In genomic region chr9:13442012-13442735, GRCm38 (mm10) we compare ENCODE assay signal across 11 mouse cellular contexts. TPM values are rescaled to one million over a fixed set of nuclear protein-coding genes. Genes with fewer than 3 reads are reported as not detected.
A peak's percentile ranks its signal among the peaks of the same experiment; 100 is the strongest.
DNase-seq lines count a peak whose midpoint lies in the region; ATAC-seq lines count a peak whose summit lies in the region.
"Had no signal": no experiment of that assay in that cellular context is flagged by ENCODE, and none has a peak within 500 bp of the region (broad histone marks: within the 10 kb centered on the region; RNA-seq: fewer than 3 reads in every experiment).

No protein-coding gene starts in this region.

- peak overlapping the region; percentile 81 for H3K4me3 ChIP-seq in megakaryocyte, embryonic 14.5 days (replicated peaks)
- no peak overlapping the region for H3K4me3 ChIP-seq in intestine, embryonic 15.5 days (replicated peaks)
- H3K4me3 ChIP-seq in stomach, embryonic 16.5 days (replicated peaks; ENCODE audit: low read length) = no peak overlapping the region
- no peak overlapping the region for H3K4me3 ChIP-seq in forebrain, embryonic 10.5 days
- H3K4me3 ChIP-seq: hindbrain, embryonic 15.5 days had no signal

- H3K4me1 ChIP-seq in megakaryocyte, embryonic 14.5 days = peaks cover 53% of the 10 kb centered on the region
- no peaks in the 10 kb centered on the region for H3K4me1 ChIP-seq in intestine, embryonic 15.5 days (replicated peaks)
- peaks cover 8% of the 10 kb centered on the region; the same call in 1 of the 2 replicates for H3K4me1 ChIP-seq in stomach, embryonic 16.5 days (ENCODE audit: control insufficient read depth, insufficient read depth, low read length)
- 0 out of 2 replicates have a peak, but pooled peaks cover 5% of the 10 kb centered on the region for H3K4me1 ChIP-seq in forebrain, embryonic 10.5 days
- H3K4me1 ChIP-seq: hindbrain, embryonic 15.5 days had no signal

- H3K36me3 ChIP-seq in megakaryocyte, embryonic 14.5 days (replicated peaks; ENCODE audit: low read length) = no peaks in the 10 kb centered on the region
- no peaks in the 10 kb centered on the region for H3K36me3 ChIP-seq in intestine, embryonic 15.5 days
- H3K36me3 ChIP-seq in stomach, embryonic 16.5 days (ENCODE audit: control insufficient read depth, insufficient read depth, low read length) = no peaks in the 10 kb centered on the region
- peaks cover 4% of the 10 kb centered on the region; the same call in 1 of the 2 replicates for H3K36me3 ChIP-seq in forebrain, embryonic 10.5 days (replicated peaks)
- H3K36me3 ChIP-seq: hindbrain, embryonic 15.5 days had no signal

- no peak for DNase-seq in forebrain, embryonic 10.5 days (ENCODE audit: extremely low spot score, low spot score)
- DNase-seq in frontal cortex, postnatal 36 days (ENCODE audit: low spot score in 2 of 2) = no peak
- DNase-seq: cerebellum, adult 8-10 months; right cerebral cortex, postnatal 14 days had no signal

- no peak overlapping the region for H3K4me2 ChIP-seq in intestine, embryonic 15.5 days (replicated peaks)
- no peak overlapping the region; the same call in 1 of the 2 replicates for H3K4me2 ChIP-seq in stomach, embryonic 16.5 days (ENCODE audit: low read depth, low read length)
- H3K4me2 ChIP-seq: hindbrain, embryonic 15.5 days had no signal

- H3K27me3 ChIP-seq in megakaryocyte, embryonic 14.5 days (replicated peaks) = peaks cover 16% of the 10 kb centered on the region
- no peaks in the 10 kb centered on the region for H3K27me3 ChIP-seq in intestine, embryonic 15.5 days (replicated peaks)
- H3K27me3 ChIP-seq in stomach, embryonic 16.5 days (ENCODE audit: control insufficient read depth, insufficient read depth, low read length) = no peaks in the 10 kb centered on the region
- no peaks in the 10 kb centered on the region for H3K27me3 ChIP-seq in forebrain, embryonic 10.5 days (ENCODE audit: poor library complexity, severe bottlenecking)
- H3K27me3 ChIP-seq: hindbrain, embryonic 15.5 days had no signal

- no peak overlapping the region for H3K27ac ChIP-seq in intestine, embryonic 15.5 days
- H3K27ac ChIP-seq in stomach, embryonic 16.5 days (ENCODE audit: low read length) = peak overlapping the region; percentile 72; the same call in 1 of the 2 replicates
- no peak overlapping the region for H3K27ac ChIP-seq in forebrain, embryonic 10.5 days
- H3K27ac ChIP-seq: hindbrain, embryonic 15.5 days had no signal

- no peak for ATAC-seq in megakaryocyte, adult 5-6 weeks (ENCODE audit: poor library complexity, severe bottlenecking)
- peak; percentile 61 for ATAC-seq in common myeloid progenitor, adult 5-6 weeks (replicated peaks; ENCODE audit: low read depth, poor library complexity, severe bottlenecking)
- peak; percentile 93 for ATAC-seq in intestine, embryonic 15.5 days
- peak; percentile 91 for ATAC-seq in stomach, embryonic 16.5 days (ENCODE audit: insufficient read depth, low FRiP score)

- H3K9ac ChIP-seq in intestine, embryonic 15.5 days = no peak overlapping the region
- no peak overlapping the region for H3K9ac ChIP-seq in stomach, embryonic 16.5 days (ENCODE audit: low read length)
- H3K9ac ChIP-seq: hindbrain, embryonic 15.5 days had no signal

- 63% methylated on average over 13 of the region's 13 CpGs for WGBS in intestine, embryonic 15.5 days
- WGBS in stomach, embryonic 16.5 days = 52% methylated on average over 13 of the region's 13 CpGs
- 90% methylated on average over 13 of the region's 13 CpGs for WGBS in forebrain, embryonic 10.5 days

- peaks cover 7% of the 10 kb centered on the region for H3K9me3 ChIP-seq in megakaryocyte, embryonic 14.5 days
- H3K9me3 ChIP-seq in intestine, embryonic 15.5 days = no peaks in the 10 kb centered on the region
- H3K9me3 ChIP-seq in stomach, embryonic 16.5 days (replicated peaks; ENCODE audit: control insufficient read depth, low read length) = peaks cover 4% of the 10 kb centered on the region; the same call in 1 of the 2 replicates
- H3K9me3 ChIP-seq in forebrain, embryonic 10.5 days = peaks cover 5% of the 10 kb centered on the region
- H3K9me3 ChIP-seq: hindbrain, embryonic 15.5 days had no signal

RNA-seq across cellular contexts. Expression of gene Gm17571, which starts 4.4 kb away (rescaled TPM):
- not detected in 2 replicates for polyA plus RNA-seq in megakaryocyte, embryonic 14.5 days (2012; ENCODE audit: insufficient read depth, low replicate concordance)
- not detected in 2 replicates for total RNA-seq in megakaryocyte, adult 5-6 weeks (2015)
- total RNA-seq in megakaryocyte, adult 5-6 weeks (2017) = not detected in 2 replicates
- not detected in 2 replicates for total RNA-seq in common myeloid progenitor, adult 5-6 weeks (2017)
- polyA plus RNA-seq in intestine, embryonic 15.5 days (2015; fragmentation: Nextera tagmentation; extraction: Ambion mirVana) = not detected in 2 replicates
- not detected in 2 replicates for polyA plus RNA-seq in stomach, embryonic 16.5 days (2015; fragmentation: Nextera tagmentation; extraction: Ambion mirVana)
- not detected in 2 replicates for polyA plus RNA-seq in forebrain, embryonic 10.5 days (2016; fragmentation: Nextera tagmentation; extraction: Ambion mirVana)
- polyA plus RNA-seq: hindbrain, embryonic 15.5 days; thymus, postnatal 0 days had no signal
